Mouse (Mus musculus) bone marrow macrophage, adult 2 months (primary cell): ENCODE data around the gene Vps26c.

Experiments used
- CTCF ChIP-seq: IDR thresholded peaks from 2 replicates; pipeline ENCODE4 v1.5.1; 2012; ENCODE audit warnings: low read depth, mild to moderate bottlenecking, low read length, moderate library complexity
- POLR2A ChIP-seq: IDR thresholded peaks from 2 replicates; pipeline ENCODE4 v1.6.1; 2012; ENCODE audit warnings: mild to moderate bottlenecking, low read depth, low read length, borderline replicate concordance

DNA sequence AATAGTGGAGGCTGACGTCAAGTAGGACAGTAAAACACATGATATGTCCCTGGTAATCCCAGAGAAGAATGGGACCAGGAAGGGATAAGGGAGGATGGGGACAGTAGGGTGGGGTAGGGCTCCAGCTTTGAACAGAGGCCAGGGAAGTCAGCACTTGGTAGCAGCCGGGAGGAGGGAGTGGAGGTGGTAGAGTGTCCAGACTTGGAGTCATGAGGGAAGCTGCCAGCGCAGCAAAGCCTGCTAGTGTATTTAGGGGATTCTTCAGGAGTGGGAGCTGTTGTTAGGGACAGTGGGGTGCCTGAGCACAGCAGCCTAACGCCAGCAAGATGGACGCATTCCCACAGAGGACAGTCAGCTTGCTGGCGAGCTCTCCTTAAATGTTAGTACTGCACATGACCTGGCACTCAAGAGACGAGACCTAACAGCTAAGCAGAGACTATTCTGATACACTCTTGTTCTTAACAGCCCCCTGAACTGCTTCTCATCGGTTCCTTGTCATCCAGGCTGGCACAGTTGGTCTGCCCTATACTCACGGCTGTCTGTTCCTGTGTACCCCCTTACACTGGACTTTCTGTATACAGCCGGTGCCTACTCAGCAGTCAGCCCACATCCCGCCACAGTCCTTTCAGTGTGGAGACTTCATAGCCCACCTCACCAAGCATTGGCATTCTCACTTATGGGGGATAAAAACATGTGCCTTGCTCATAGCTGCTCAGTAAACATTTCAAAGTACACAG lies 53.4 kb downstream of the Vps26c start:
- TF ChIP-seq CTCF (no peak), POLR2A (no peak)
